Mouse (Mus musculus) right cerebral cortex, postnatal 36 days (tissue): ENCODE results near the gene Acpp.

Experiments
- DNase-seq, 2 experiments: peaks; one replicate each; pipeline ENCODE4 v3.0.0; 2022; ENCODE audit warnings: low spot score in 2 of 2, mixed read lengths in 1 of 2

The Acpp gene

DNA sequence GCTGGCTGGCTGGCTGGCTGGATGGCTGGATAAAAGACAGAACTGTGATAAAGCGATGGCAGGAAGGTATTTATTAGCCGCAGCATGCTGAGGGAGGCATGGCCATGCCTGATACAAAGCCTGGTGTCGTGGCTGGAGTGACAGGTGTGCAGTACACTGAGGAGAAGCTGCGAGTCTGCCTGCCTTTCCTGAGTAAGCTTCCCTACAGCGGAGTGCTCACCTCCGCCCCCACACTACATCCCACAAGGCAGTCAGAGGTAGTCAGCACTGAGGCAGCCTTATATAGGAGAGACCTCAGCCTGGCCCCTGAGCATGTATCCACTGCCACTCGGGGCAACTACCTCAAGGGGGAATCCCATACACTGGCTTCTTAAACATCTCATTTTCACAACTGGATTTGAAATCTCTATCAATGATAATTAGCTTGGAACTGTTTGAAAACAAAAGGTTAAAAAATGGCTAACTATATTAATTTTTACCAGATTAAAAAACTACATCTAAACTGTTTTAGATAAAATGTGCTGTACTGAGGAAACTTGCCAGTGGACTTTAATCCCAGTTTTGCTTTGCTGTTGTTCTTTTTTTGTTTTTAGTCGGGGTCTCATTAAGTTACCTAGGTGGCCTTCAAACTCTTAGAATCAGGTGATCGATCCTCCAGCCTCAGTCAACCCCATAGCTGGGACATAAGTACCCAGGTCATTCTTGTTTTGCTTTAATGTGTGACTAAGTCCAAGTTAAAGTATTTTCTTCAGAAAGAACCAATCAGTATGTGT is 83.0 kb downstream of the Acpp start:
- no peak for DNase-seq

DNA sequence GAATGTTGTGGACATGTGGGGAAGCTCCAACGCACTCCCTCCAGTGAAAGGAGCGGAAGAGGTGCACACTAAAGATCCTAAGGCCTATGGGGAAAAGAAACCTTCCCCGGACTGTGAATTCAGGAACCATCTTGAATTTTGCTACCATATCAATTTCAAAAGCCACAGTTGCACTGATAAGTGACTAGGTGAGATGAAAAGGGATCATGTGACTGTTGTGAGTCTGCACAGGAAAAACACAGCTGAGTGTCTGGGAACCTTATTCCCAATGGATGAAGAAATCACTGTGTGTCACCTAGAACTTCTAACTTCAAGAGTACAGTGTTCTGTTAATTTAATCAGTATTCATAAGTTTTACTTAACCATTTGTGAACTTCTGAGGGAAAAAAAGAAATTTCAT is 84.9 kb downstream of the Acpp start:
- DNase-seq = no peak

DNA sequence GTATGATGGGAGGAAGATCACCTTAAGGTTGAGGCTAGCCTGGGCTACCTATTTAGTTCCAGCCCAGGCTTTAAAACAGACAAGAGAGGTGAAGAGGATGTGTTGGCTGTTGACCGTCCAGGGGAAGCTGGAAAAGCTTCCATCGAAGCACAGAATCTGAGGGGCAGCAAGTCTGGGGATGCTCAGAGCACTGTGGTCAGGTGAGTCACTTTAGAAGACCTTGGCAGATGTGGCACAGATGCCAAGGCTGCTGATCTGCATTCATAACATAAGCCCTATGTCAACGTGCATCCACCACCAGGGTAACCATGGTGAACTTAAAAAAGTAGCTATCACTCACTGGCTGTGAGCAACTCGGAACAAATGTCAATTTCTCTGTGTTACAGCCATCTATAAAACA is 85.9 kb downstream of the Acpp start:
- no peak for DNase-seq

DNA sequence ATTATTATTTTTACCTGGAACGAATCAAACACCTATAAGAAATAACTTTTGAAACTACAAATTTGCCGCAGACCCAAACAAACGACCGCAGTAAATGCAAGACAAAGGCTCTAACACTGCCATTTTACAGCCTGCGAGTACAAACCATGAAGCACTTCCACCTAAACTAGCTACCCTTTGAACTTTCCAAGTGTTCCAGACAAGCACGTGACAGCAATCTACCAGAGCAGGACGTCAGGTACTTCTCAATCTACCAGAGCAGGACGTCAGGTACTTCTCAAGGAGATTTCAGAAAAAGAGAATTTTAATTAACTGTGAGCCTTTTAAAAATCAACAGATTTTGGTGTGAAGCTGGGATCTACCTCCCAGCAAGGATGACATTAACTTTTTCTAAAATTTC is 86.4 kb downstream of the Acpp start:
- DNase-seq = no peak

DNA sequence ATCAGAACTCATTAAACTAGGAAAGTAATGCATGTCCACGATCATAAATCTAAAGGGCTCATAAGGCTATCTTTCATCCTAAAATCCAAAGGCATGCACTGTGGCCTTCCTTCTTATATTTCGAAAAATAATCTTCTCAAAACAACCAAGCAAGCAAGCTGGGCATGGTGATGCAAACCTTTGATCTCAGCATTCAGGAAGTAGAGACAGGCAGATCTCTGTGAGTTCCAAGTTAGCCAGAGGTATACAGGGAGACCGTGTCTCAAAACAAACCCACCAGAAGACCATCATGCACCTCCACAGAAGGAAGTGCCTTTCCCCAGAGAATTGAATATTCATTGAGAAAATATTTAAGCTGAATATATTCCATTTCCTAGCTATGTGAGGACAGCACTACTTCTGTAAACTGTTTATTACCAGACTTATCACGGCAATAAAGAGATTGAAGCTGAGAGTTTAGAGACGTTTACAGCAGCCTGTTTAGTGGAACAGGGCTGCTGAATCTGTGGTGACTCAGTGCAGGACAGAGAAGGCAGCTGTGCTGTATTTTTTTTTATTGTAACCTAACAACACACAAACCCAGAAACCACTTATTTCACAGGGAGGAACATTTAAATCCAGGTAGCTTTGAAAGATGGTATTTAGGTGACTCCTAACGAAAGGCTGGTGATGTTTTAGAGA is 90.1 kb downstream of the Acpp start:
- no peak for DNase-seq

DNA sequence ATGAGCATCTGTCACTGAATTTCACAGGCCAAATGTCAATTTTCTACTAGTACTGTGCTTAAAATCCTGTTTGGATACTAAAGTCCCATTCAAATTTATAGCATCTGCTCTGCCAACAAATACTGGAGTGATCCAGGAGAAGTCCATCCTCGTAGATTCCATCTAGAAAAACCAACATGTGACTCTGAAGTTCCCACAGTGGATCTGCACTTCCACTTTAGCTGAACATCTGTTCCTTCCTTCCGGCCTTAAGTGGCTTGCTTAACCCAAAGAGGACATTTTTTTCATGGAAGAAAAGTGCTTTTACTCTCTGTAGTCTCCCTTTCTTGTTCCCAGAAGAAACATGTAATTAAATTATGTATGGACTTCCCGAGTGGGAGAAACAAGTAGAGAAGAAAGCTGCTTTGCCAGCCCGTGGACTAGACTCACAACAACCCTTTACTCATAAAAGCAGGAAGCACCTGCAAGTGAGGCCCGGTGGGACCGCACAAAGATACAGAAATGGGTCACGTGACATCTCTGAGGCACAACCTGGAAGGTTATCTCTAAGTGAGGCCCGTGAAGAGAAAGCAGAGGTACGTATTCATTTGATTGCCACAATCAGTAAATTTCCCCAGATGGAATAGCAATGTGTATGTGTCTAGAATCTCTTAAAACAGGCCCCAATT is 93.6 kb downstream of the Acpp start:
- DNase-seq = no peak

DNA sequence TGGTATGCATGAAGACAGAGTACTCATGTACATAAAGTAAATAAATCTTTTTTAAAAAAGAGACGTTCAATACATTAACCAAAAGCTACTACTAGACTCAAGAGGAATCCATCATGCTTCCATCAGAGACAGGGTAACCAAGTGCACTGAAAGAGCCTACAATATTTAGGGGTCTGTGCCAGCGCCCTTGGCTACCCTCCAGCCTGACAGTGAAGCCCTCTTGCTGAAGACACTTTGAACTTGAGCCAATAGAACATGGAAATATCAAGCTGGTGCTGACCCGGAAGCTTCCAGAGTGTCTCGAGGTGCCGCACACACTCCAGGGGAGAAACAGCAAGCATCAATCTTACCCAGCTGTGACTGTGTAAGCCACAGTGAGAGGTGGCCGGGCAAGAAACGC is 97.4 kb downstream of the Acpp start:
- no peak for DNase-seq

DNA sequence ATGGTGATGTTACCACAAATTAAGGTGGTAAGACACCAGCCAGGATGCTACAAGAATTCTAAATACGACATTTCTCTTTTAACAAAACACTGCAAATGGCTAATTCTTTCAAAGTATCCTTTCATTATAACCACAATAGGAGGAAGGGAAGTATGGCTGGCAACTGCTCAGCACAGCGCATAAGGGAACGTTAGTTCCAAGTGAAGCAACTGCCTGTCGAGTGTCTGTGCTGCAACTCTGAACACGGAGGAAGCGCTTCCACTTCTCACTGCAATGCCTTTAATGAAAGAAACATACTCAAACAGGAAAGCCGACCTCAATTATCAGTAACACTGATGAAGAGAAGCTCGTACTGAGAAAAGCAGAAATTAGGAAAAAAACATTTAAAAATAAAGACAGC is 98.5 kb downstream of the Acpp start:
- no peak for DNase-seq
